Mouse (Mus musculus) liver, embryonic 11.5 days (tissue): ENCODE results near the gene Tex19.1. TPM values are rescaled to one million over a fixed set of nuclear protein-coding genes. Genes with fewer than 3 reads are reported as not detected.
"Not testable (repeated sequence)": the region's sequence is repeated elsewhere in the genome, so short reads cannot be mapped to it uniquely, and the experiment has no call there.

Source experiments
- ATAC-seq: fragments of 200-750 bp; cut with Nextera tagmentation; replicated peaks from 2 replicates; pipeline ENCODE4 v1.8.0; 2017; ENCODE audit warnings: moderate number of reproducible peaks, mild to moderate bottlenecking, moderate TSS enrichment, moderate library complexity; ENCODE audit not compliant: low FRiP score
- DNase-seq: peaks from one replicate; pipeline ENCODE4 v3.0.0-alpha.2; 2017; ENCODE audit warnings: low spot score
- H3K27ac ChIP-seq: fragments of 300-500 bp; sonication (generic); 2 replicates; pipeline ENCODE4 v1.5.1; 2014; ENCODE audit warnings: mild to moderate bottlenecking, low read depth, low read length, control low read depth
- H3K27me3 ChIP-seq: fragments of 300-500 bp; sonication (generic); replicated peaks from 2 replicates; pipeline ENCODE4 v1.6.1; 2014; ENCODE audit warnings: low read length, mixed read lengths; ENCODE audit not compliant: control insufficient read depth, insufficient read depth
- H3K36me3 ChIP-seq: fragments of 300-500 bp; sonication (generic); 2 replicates; pipeline ENCODE4 v1.6.1; 2014; ENCODE audit warnings: mild to moderate bottlenecking, low read length, moderate library complexity, mixed read lengths; ENCODE audit not compliant: control insufficient read depth, insufficient read depth
- H3K4me1 ChIP-seq: fragments of 300-500 bp; sonication (generic); replicated peaks from 2 replicates; pipeline ENCODE4 v1.6.1; 2014; ENCODE audit warnings: low read length, mixed read lengths; ENCODE audit not compliant: control insufficient read depth, insufficient read depth
- H3K4me2 ChIP-seq: fragments of 300-500 bp; sonication (generic); 2 replicates; pipeline ENCODE4 v1.6.1; 2014; ENCODE audit warnings: mild to moderate bottlenecking, control low read depth, moderate library complexity
- H3K4me3 ChIP-seq: fragments of 300-500 bp; sonication (generic); 2 replicates; pipeline ENCODE4 v1.5.1; 2014; ENCODE audit warnings: low read depth, low read length, control low read depth
- H3K9ac ChIP-seq: fragments of 300-500 bp; sonication (generic); 2 replicates; pipeline ENCODE4 v1.6.1; 2014; ENCODE audit warnings: low read depth, low read length, control low read depth
- H3K9me3 ChIP-seq: fragments of 300-500 bp; sonication (generic); 2 replicates; pipeline ENCODE4 v1.6.1; 2016; ENCODE audit warnings: low read length, inconsistent platforms, mixed read lengths; ENCODE audit not compliant: control insufficient read depth
- WGBS: fragments of 180-500 bp; shearing (Covaris S2); extraction: QIAGEN DNeasy Blood & Tissue Kit; methylation state at CpG from one replicate; pipeline ENCODE4 v1.1.7; 2014; 5-methylcytosine and 5-hydroxymethylcytosine counted together
- polyA plus RNA-seq: library from polyadenylated mRNA; unstranded; fragments of >200 nt; fragmentation: Nextera tagmentation; extraction: Ambion mirVana; gene quantifications from 2 replicates; pipeline ENCODE4 v1.2.1, GENCODE M21; 2014

Tex19.1 gene
- 0.43 and 0.44 TPM in 2 replicates for polyA plus RNA-seq

GRCm38 (mm10) chr11:121145865-121146264, at the start of gene Tex19.1:
Tex19.1 (plus strand) TSS chr11:121146143.
- WGBS: 91% methylated on average over 22 of the region's 22 CpGs
- Histone ChIP-seq H3K27me3 (no peaks in the 10 kb centered on the region), H3K4me3 (no peak within 1 kb of the TSS), H3K4me2 (no peak within 1 kb of the TSS), H3K9ac (no peak within 1 kb of the TSS), H3K4me1 (0 out of 2 replicates have a peak, but pooled peaks cover 2% of the 10 kb centered on the region), H3K36me3 (no peaks in the 10 kb centered on the region), H3K9me3 (no peaks in the 10 kb centered on the region), H3K27ac (no peak within 1 kb of the TSS)
- DNase-seq: no peak
- no peak for ATAC-seq

GRCm38 (mm10) chr11:121099762-121100161, 46.2 kb upstream of the Tex19.1 start:
- H3K36me3 ChIP-seq: no peaks in the 10 kb centered on the region
- ATAC-seq (no peak), DNase-seq (no peak)
- no peak overlapping the region for H3K4me3 ChIP-seq
- no peaks in the 10 kb centered on the region for H3K27me3 ChIP-seq
- no peak overlapping the region for H3K27ac ChIP-seq
- no peaks in the 10 kb centered on the region for H3K9me3 ChIP-seq
- 72% methylated on average over 7 of the region's 7 CpGs for WGBS
- H3K4me2 ChIP-seq: no peak overlapping the region
- H3K4me1 ChIP-seq: peaks cover 8% of the 10 kb centered on the region; the same call in 1 of the 2 replicates
- no peak overlapping the region for H3K9ac ChIP-seq

- no peak for ATAC-seq
- no peak overlapping the region for H3K9ac ChIP-seq
- H3K27me3 ChIP-seq: no peaks in the 10 kb centered on the region
- no peaks in the 10 kb centered on the region for H3K9me3 ChIP-seq
- H3K36me3 ChIP-seq: no peaks in the 10 kb centered on the region
- no peak for DNase-seq
- H3K4me3 ChIP-seq: no peak overlapping the region
- 46% methylated on average over 7 of the region's 7 CpGs for WGBS
- H3K27ac ChIP-seq: no peak overlapping the region
- H3K4me1 ChIP-seq: peaks cover 8% of the 10 kb centered on the region; the same call in 1 of the 2 replicates
- H3K4me2 ChIP-seq: no peak overlapping the region
Measured at GRCm38 (mm10) chr11:121100692-121101091, 45.3 kb upstream of the Tex19.1 start.

GRCm38 (mm10) chr11:121101124-121101805, 44.7 kb upstream of the Tex19.1 start:
- Histone ChIP-seq H3K4me2 (no peak overlapping the region), H3K4me3 (no peak overlapping the region), H3K36me3 (no peaks in the 10 kb centered on the region), H3K9ac (no peak overlapping the region), H3K4me1 (peaks cover 8% of the 10 kb centered on the region; the same call in 1 of the 2 replicates), H3K27me3 (no peaks in the 10 kb centered on the region), H3K27ac (no peak overlapping the region), H3K9me3 (no peaks in the 10 kb centered on the region)
- 55% methylated on average over 4 of the region's 4 CpGs for WGBS
- no peak for ATAC-seq
- DNase-seq: no peak

- not testable (repeated sequence) for H3K4me3 ChIP-seq, H3K9me3 ChIP-seq, H3K27ac ChIP-seq, DNase-seq, H3K4me2 ChIP-seq, H3K27me3 ChIP-seq, ATAC-seq, H3K9ac ChIP-seq, H3K36me3 ChIP-seq, H3K4me1 ChIP-seq
- 74% methylated on average over 1 of the region's 1 CpGs for WGBS
Measured at GRCm38 (mm10) chr11:121107242-121107641, 38.7 kb upstream of the Tex19.1 start.

GRCm38 (mm10) chr11:121108061-121108460, 37.9 kb upstream of the Tex19.1 start:
- Histone ChIP-seq H3K9me3 (no peaks in the 10 kb centered on the region), H3K9ac (no peak overlapping the region), H3K27me3 (no peaks in the 10 kb centered on the region), H3K4me2 (peak overlapping the region; percentile 8; the same call in 1 of the 2 replicates), H3K4me1 (0 out of 2 replicates have a peak, but pooled peaks cover 3% of the 10 kb centered on the region), H3K36me3 (no peaks in the 10 kb centered on the region), H3K27ac (no peak overlapping the region), H3K4me3 (no peak overlapping the region)
- WGBS: 57% methylated on average over 9 of the region's 9 CpGs
- no peak for ATAC-seq
- no peak for DNase-seq

GRCm38 (mm10) chr11:121109986-121110385, 36.0 kb upstream of the Tex19.1 start:
- WGBS: 20% methylated on average over 2 of the region's 2 CpGs
- H3K27ac ChIP-seq: no peak overlapping the region
- DNase-seq (no peak), ATAC-seq (no peak)
- H3K36me3 ChIP-seq: no peaks in the 10 kb centered on the region
- H3K4me2 ChIP-seq: no peak overlapping the region
- no peaks in the 10 kb centered on the region for H3K27me3 ChIP-seq
- H3K4me1 ChIP-seq: 0 out of 2 replicates have a peak, but pooled peaks cover 3% of the 10 kb centered on the region
- no peak overlapping the region for H3K4me3 ChIP-seq
- no peaks in the 10 kb centered on the region for H3K9me3 ChIP-seq
- no peak overlapping the region for H3K9ac ChIP-seq

- H3K36me3 ChIP-seq: no peaks in the 10 kb centered on the region
- 64% methylated on average over 3 of the region's 3 CpGs for WGBS
Measured at GRCm38 (mm10) chr11:121111051-121111450, 34.9 kb upstream of the Tex19.1 start.

GRCm38 (mm10) chr11:121111601-121112000, 34.3 kb upstream of the Tex19.1 start:
- DNase-seq: no peak
- WGBS: 78% methylated on average over 1 of the region's 1 CpGs
- no peak overlapping the region for H3K4me2 ChIP-seq

More at GRCm38 (mm10) chr11:121111051-121111450, 34.9 kb upstream of the Tex19.1 start:
- Histone ChIP-seq H3K9ac (no peak overlapping the region), H3K4me2 (no peak overlapping the region), H3K27me3 (no peaks in the 10 kb centered on the region), H3K4me1 (0 out of 2 replicates have a peak, but pooled peaks cover 3% of the 10 kb centered on the region), H3K9me3 (no peaks in the 10 kb centered on the region), H3K27ac (no peak overlapping the region), H3K4me3 (no peak overlapping the region)
- ATAC-seq: no peak
- DNase-seq: no peak

More at GRCm38 (mm10) chr11:121111601-121112000, 34.3 kb upstream of the Tex19.1 start:
- H3K27ac ChIP-seq: no peak overlapping the region
- 0 out of 2 replicates have a peak, but pooled peaks cover 3% of the 10 kb centered on the region for H3K4me1 ChIP-seq
- no peak overlapping the region for H3K9ac ChIP-seq
- ATAC-seq: no peak
- H3K27me3 ChIP-seq: no peaks in the 10 kb centered on the region
- no peaks in the 10 kb centered on the region for H3K36me3 ChIP-seq
- H3K4me3 ChIP-seq: no peak overlapping the region
- H3K9me3 ChIP-seq: no peaks in the 10 kb centered on the region
